Mouse (Mus musculus) frontal cortex, postnatal 10 days (tissue): Measurements from ENCODE around the gene Ybey.

ENCODE experiments used
- DNase-seq, 2 experiments: peaks; one replicate each; pipeline ENCODE4 v3.0.0; 2022; ENCODE audit warnings: low spot score in 2 of 2, mixed read lengths in 1 of 2

The Ybey gene

GRCm38 (mm10) chr10:76442178-76443088, 26.5 kb downstream of the Ybey start, which contains the start of gene Pcnt:
Gene Pcnt, minus strand, starts transcription at chr10:76442786.
- DNase-seq = peak; percentile 95 to 96

DNA sequence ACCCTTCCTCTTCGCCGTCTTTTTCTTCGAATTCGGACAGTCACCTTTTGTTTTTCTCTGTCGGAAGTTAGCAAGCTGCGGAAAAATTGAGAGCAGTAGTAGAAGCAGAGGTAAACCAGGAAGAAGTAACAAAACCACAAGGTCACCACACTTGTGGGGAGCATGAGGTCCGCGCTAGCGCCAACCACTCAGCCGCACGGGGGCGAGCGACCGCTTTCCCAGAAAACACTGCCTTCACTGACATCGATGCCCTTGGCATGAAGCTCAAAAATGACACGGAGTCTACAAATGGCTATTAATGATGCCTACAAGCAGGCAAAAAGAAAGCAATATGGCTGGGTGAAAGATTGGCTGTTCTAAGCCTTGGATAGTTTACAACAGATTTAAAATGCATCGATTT, 28.6 kb downstream of the Ybey start, which contains the start of gene AC141477.1:
Gene AC141477.1, minus strand, starts transcription at position 164 of the 400 bp plus-strand sequence.
- DNase-seq = no peak

DNA sequence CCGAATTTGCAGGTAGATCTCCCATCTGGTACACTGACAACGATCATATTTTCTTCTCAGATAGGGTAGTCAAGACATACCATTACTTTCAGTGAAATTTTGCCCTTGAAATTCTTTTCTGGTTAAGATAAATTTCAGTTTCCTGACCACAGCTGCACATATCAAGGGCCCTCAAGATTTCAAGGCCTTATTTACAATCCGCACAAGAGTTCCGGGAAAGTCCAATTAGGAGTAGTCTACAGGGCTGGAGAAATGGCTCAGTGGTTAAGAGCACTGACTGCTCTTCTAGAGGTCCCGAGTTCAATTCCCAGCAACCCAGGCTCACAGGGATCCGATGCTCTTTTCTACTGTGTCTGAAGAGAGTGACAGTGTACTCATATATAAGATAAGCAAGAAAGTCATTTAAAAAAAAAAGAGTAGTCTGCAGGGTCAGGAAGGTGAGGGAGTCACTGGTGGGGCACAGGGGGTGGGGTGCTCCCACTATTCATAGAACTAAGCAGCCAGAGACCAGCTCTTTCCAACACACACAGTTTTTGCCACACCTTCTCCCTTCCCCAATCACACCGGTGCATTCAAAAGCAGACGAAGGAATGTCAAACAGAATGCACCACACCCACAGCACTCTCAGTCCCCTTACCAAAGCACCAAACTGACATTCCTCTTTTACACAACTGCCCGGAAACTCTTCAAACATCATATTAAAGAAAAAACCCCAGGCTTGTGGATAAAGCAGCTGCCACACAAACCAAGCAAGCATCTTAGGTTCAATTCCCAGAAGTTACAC, 29.6 kb downstream of the Ybey start:
- DNase-seq = no peak

GRCm38 (mm10) chr10:76433925-76434324, 35.0 kb downstream of the Ybey start:
- DNase-seq = no peak

- no peak for DNase-seq
Observed at GRCm38 (mm10) chr10:76425674-76426073, 43.2 kb downstream of the Ybey start.

GRCm38 (mm10) chr10:76416811-76417210, 52.1 kb downstream of the Ybey start:
- no peak for DNase-seq
